Mouse (Mus musculus): Measurements from ENCODE around the gene Cox6a2. TPM values are rescaled to one million over a fixed set of nuclear protein-coding genes. Genes with fewer than 3 reads are reported as not detected.
"Not testable (repeated sequence)": the region's sequence is repeated elsewhere in the genome, so short reads cannot be mapped to it uniquely, and the experiment has no call there.

Cox6a2 gene
- polyA plus RNA-seq, 1 experiment = 0.26 TPM

- no peak for DNase-seq (ENCODE audit: low spot score)
Observed at GRCm38 (mm10) chr7:128234796-128235195, 28.6 kb upstream of the Cox6a2 start.

GRCm38 (mm10) chr7:128231741-128232140 is 25.6 kb upstream of the Cox6a2 start:
- no peak for DNase-seq (ENCODE audit: low spot score)

GRCm38 (mm10) chr7:128220936-128221335 is 14.7 kb upstream of the Cox6a2 start:
- DNase-seq (ENCODE audit: low spot score) = no peak

GRCm38 (mm10) chr7:128219952-128220351 is 13.8 kb upstream of the Cox6a2 start:
- no peak for DNase-seq (ENCODE audit: low spot score)

GRCm38 (mm10) chr7:128209826-128210225 is 3.6 kb upstream of the Cox6a2 start:
- no peak for DNase-seq (ENCODE audit: low spot score)

- no peak for DNase-seq (ENCODE audit: low spot score)
Observed at GRCm38 (mm10) chr7:128208187-128208586, 2.0 kb upstream of the Cox6a2 start.

GRCm38 (mm10) chr7:128205695-128206094 is 492 bp downstream of the Cox6a2 start:
- DNase-seq (ENCODE audit: low spot score) = no peak

- no peak for DNase-seq (ENCODE audit: low spot score)
Observed at GRCm38 (mm10) chr7:128204179-128204578, 2.0 kb downstream of the Cox6a2 start.

- DNase-seq (ENCODE audit: low spot score) = no peak
Observed at GRCm38 (mm10) chr7:128203071-128203470, 3.1 kb downstream of the Cox6a2 start.

- DNase-seq (ENCODE audit: low spot score) = no peak
Observed at GRCm38 (mm10) chr7:128201607-128202006, 4.6 kb downstream of the Cox6a2 start.

- no peak for DNase-seq (ENCODE audit: low spot score)
Observed at GRCm38 (mm10) chr7:128181691-128182090, 24.5 kb downstream of the Cox6a2 start.

GRCm38 (mm10) chr7:128180546-128180945 is 25.6 kb downstream of the Cox6a2 start:
- DNase-seq (ENCODE audit: low spot score) = no peak

GRCm38 (mm10) chr7:128180126-128180525 is 26.1 kb downstream of the Cox6a2 start:
- no peak for DNase-seq (ENCODE audit: low spot score)

- no peak for DNase-seq (ENCODE audit: low spot score)
Observed at GRCm38 (mm10) chr7:128178385-128178784, 27.8 kb downstream of the Cox6a2 start.

GRCm38 (mm10) chr7:128169996-128170395 is 36.2 kb downstream of the Cox6a2 start:
- DNase-seq (ENCODE audit: low spot score) = no peak

GRCm38 (mm10) chr7:128166391-128166790 is 39.8 kb downstream of the Cox6a2 start:
- no peak for DNase-seq (ENCODE audit: low spot score)

- DNase-seq (ENCODE audit: low spot score) = no peak
Observed at GRCm38 (mm10) chr7:128164001-128164400, 42.2 kb downstream of the Cox6a2 start.

GRCm38 (mm10) chr7:128158688-128159354 is 47.4 kb downstream of the Cox6a2 start:
- DNase-seq (ENCODE audit: low spot score) = not testable (repeated sequence)

Other genes with a start within 250 kb of the Cox6a2 start
- 388 and 390 TPM in 2 replicates for gene Fus, start 238.9 kb downstream of the Cox6a2 start, polyA plus RNA-seq (2012; rRNA removed)
- 57.9 and 68.3 TPM in 2 replicates for gene Pycard, start 212.5 kb downstream of the Cox6a2 start, polyA plus RNA-seq (2012; rRNA removed)
- 0.78 and 0.91 TPM in 2 replicates for gene Trim72, start 202.4 kb downstream of the Cox6a2 start, polyA plus RNA-seq (2012; rRNA removed)
- gene Itgam, start 143.7 kb downstream of the Cox6a2 start, polyA plus RNA-seq (2012; rRNA removed) = 7.9 and 9.1 TPM in 2 replicates
- 0.04 TPM in 1 of 2 replicates, not detected in the other for gene Gm49368, start 143.7 kb downstream of the Cox6a2 start, polyA plus RNA-seq (2012; rRNA removed)
- gene Itgax, start 76.8 kb downstream of the Cox6a2 start, polyA plus RNA-seq (2012; rRNA removed) = 3.4 and 3.8 TPM in 2 replicates
- 0.09 and 0.39 TPM in 2 replicates for gene Itgad, start 52.0 kb downstream of the Cox6a2 start, polyA plus RNA-seq (2012; rRNA removed)
- gene Armc5, start 31.0 kb upstream of the Cox6a2 start, polyA plus RNA-seq (2012; rRNA removed) = 18.6 and 20.4 TPM in 2 replicates
- gene 9130023H24Rik, start 31.6 kb upstream of the Cox6a2 start, polyA plus RNA-seq (2012; rRNA removed) = 6.1 and 6.3 TPM in 2 replicates
- gene Tgfb1i1, start 40.4 kb upstream of the Cox6a2 start, polyA plus RNA-seq (2012; rRNA removed) = 155 and 317 TPM in 2 replicates
- 0.10 TPM in 1 of 2 replicates, not detected in the other for gene Slc5a2, start 59.3 kb upstream of the Cox6a2 start, polyA plus RNA-seq (2012; rRNA removed)
- gene BC017158, start 91.8 kb upstream of the Cox6a2 start, polyA plus RNA-seq (2012; rRNA removed) = 36.3 and 39.5 TPM in 2 replicates
- gene Rgs10, start 212.4 kb upstream of the Cox6a2 start, polyA plus RNA-seq (2012; rRNA removed) = 35.7 and 36.2 TPM in 2 replicates